Mouse (Mus musculus): Measurements from ENCODE around the gene Pdgfc.
"Not testable (repeated sequence)": the region's sequence is repeated elsewhere in the genome, so short reads cannot be mapped to it uniquely, and the experiment has no call there.

- TF ChIP-seq E2F4 (IDR thresholded peaks at IDR 0.05; ENCODE audit: insufficient read depth); USF1 (IDR thresholded peaks at IDR 0.05; ENCODE audit: low read depth); POLR2A (IDR thresholded peaks at IDR 0.05; ENCODE audit: insufficient read length, low read depth); MAX (IDR thresholded peaks at IDR 0.05; ENCODE audit: low read depth): not testable (repeated sequence)
Measured at GRCm38 (mm10) chr3:81138030-81138429, 101.8 kb downstream of the Pdgfc start.

Measured in myocyte (in vitro differentiated cells).